Mouse (Mus musculus) heart, postnatal 0 days (tissue): ENCODE measurements around the gene Nrxn2.

Experiments
- CTCF ChIP-seq: IDR thresholded peaks from 2 replicates; pipeline ENCODE4 v1.5.1; 2016; ENCODE audit warnings: antibody characterized with exemption, control low read depth, low read depth
- EP300 ChIP-seq: IDR thresholded peaks from 2 replicates; pipeline ENCODE4 v1.6.1; 2016; ENCODE audit warnings: antibody characterized with exemption, low read depth

DNA sequence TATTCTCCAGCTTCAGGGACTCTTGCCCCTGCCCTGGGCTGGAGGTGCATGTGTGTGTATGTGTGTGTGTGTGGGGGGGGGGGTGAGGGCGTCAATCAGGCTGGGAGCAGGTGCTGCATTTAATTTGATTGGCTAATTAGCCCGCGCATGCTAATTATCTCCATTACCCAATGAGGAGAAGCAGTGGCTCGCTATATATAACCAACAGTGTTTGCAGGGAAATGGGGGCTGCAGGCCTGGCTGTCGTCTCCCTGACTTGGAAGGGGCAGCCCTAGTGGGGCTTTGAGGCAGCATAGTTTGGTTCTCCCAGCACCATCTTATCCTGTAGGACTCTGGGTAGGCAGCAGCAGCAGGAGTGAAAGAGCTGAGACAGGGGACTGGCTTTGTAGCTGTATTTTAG lies 7.1 kb downstream of the Nrxn2 start:
- no peak for TF ChIP-seq EP300
- TF ChIP-seq CTCF, result no peak
